Mouse (Mus musculus) layer of hippocampus, adult 18-20 months (tissue): ENCODE results near the gene Chst14. TPM values are rescaled to one million over a fixed set of nuclear protein-coding genes. Genes with fewer than 3 reads are reported as not detected.

Experiments used
- DNase-seq, 2 experiments: peaks; one replicate each; pipeline ENCODE4 v3.0.0; 2022; ENCODE audit warnings: low spot score in 2 of 2
- total RNA-seq, 2 experiments: library from RNA; stranded (reverse); gene quantifications; 2 replicates each; pipeline ENCODE4 v1.2.3; 2021

The Chst14 gene
- total RNA-seq, 2 experiments from 2014 or later: 3.2 to 3.3 TPM

DNA sequence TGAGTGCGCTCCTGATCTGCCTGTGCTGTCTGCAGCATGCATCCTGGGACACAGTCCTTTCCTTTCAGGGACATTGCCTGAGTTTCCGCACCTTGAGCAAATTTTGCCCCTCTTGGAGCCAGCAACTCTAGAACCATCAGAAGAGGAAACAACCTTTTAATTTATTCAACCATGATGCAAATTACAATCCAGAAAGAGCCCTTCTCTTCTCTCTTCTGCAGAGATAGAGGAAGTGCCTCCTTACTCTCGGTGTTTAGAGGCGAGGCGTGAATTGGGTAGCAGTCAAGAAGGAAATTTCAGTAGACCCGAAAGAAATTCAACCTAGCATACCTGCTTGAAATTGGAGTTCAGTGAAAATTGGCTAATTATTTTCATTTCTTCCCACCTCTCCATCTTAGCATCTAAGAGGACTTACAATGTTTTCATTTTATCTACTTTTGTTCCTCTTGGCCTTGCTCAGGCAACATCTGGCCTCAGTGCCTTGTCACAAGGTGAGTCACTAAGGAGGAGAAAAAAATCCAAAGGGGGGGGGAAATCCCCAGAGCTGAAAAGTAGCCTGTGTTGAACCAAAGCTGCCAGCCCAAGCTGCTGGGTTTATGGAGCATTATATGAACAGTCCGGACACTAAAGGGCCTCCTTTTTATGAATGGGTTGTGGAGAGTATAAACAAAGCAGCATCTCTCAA is 20.7 kb upstream of the Chst14 start:
- DNase-seq: no peak

DNA sequence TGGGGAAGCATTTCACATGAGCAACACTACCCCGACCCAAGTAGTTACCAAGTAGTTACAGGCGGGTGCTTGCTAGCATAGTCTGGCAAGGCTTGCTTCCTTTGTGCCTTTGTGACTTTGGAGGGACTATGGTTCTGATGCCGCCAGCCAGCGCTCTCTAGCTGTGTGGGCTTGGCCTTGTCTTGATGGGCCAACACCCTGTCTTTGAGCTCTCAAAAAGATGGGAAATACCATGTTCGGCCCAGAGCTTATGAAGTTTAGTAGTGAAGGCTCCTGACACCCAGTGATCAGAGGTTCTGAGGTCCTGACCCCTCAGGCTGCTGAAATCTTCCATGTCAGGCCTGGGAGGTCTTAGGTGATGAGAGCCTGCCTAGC is 20.2 kb upstream of the Chst14 start:
- no peak for DNase-seq

DNA sequence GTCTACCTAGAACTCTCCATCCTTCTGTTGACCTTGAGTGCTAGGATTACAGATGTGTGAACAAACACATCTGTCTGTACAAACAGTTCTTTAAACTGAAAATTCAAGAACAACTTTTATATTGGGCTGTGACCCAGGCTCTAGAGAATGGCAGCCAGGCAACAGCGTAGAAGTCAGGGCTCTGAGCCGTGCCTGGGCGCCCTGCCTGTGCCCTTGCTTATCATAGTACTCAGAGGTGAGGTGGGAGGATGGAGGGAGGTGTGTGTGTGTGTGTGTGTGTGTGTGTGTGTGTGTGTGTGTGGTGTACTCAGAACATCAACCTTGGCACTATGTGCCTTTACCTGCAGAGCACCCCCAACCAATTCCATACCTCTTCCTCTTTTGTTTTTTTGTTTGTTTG is 18.5 kb upstream of the Chst14 start:
- no peak for DNase-seq

DNA sequence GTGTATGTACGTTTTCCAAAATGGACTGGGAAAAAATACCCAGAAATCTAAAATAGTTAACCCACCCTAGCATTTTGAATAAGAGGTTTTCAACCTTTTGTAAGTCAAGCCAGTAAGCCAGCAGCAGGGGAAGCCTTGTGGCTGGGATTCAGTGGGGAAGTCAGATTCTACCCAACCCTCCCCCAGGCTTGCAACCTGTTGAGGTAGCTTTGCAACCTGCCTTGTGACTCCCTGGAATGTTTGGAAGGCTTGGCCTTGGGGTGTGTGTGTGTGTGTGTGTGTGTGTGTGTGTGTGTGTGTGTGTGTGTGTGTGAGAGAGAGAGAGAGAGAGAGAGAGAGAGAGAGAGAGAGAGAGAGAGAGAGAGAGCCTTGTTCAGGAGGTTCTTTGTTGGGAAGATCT is 17.1 kb upstream of the Chst14 start:
- no peak for DNase-seq

DNA sequence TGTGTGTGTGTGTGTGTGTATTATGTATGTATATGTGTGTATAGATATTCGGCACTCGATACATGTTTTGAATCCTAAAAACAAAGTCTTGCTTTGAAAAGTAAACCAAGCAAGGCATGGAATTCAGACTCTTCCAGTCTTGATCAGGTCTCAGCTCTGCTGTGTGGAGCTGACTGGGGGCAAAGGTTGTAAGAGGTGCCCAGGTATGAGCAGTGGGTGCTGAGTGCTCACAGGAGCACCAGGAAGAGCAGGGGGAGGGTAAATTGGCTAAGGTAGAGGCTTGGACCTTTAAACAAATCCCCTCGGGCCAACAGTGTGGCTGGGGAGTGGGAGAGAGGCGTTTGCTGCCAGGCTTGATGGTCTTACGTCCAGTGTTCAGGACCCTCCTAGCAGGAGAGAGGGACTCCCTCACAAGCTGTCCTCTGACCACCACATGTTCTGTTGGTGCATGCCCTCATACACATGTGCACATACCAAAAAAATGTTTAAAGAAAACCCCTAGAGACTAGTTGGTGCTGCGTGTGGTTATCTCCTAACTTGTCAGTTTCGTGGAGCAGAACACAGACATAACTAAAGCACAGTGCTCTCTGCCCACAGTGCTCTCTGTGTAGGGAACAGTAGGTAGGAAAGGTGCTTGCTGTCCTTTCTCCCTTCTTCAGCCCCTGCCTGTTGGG is 15.6 kb upstream of the Chst14 start:
- no peak for DNase-seq

DNA sequence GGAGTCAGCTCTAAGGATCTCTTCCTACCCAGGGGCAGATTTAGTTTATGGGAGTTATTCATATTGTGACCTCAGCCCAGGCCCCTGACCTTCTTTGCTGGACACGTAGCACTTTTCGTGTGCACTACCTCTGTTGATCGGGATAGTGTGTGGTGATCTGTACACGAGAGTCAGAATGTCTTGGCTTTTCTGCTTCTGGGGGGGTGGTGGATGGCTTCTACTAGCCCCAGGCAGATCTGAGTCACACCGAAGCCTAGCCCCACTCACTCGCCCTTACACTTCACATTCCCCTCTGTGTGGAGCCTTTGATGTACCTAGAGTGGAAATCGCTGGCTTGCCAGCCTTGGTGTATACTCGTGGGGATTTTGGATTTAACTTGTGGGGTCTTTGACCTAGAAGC is 13.6 kb upstream of the Chst14 start:
- no peak for DNase-seq

DNA sequence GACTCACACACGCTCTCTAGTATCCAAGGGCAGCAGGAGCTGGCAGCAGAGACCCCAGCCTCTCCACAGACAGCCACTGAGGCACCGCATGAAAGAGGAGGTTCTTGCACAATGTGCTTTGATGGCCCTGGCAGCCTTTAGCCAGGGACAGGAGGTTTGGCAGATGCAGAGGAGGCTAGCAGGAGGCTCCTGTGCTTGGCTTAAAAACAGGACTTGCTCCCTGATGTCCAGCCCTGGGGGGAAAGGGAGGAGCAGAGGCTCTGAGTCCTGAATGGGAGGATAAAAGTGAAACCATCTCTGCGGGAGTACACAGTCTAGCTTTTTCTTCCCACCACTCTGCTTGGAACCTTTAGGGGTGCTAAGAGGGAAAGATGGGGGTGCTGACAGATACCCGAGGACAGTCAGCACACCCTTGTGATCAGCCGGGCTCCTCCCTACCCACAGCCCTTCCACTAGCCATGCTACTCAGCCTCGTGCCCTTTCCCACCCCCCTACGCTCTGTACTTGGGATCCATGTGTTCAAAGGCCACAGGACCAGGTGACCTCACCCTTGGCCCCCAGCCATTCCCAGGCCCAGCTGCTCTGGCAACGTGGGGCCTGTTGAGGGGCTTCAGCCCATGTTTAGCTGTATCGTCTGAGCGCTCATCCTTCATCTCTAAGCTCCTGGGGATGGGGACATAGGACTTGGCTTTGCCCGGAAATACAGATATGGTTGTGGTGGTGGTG is 12.6 kb upstream of the Chst14 start:
- no peak for DNase-seq

DNA sequence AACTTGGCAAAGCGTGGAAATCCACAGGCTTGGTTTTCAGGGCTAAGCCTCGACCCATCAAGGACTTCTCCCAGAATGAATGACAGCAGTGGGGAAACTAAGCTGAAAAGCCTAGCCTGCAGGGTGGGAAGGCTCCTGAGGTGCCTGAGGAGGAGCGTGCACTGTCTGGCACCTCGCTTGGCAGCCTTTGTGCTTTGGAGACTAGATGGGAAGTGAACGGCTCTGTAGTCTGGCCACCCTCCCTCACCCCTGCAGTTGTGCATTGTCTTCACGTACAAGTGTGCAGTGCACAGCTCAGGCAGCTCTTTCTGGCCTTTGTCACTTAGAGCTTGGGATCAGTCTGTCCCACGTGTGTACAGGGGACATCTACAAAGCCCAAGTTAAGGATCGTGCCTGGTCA is 11.6 kb upstream of the Chst14 start:
- no peak for DNase-seq

DNA sequence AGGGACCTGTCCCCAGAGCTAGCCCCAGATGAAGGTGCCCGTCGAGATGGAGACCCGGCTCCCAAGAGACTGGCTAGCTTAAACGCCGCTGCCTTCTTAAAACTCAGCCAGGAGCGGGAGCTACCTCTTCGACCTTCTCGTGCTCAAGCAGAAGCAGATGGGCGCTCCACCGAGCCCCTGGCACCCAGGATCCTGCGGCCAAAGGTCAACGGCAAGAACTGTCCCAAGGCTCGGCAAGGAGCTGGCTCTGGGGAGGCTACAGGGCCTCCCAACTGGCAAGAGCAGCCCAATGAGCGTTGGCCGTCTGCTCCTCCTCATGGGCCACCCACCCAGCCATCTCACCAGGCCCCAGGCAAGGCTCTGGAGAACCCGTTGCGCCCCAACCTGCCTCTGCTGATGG is 9.9 kb upstream of the Chst14 start:
- no peak for DNase-seq

DNA sequence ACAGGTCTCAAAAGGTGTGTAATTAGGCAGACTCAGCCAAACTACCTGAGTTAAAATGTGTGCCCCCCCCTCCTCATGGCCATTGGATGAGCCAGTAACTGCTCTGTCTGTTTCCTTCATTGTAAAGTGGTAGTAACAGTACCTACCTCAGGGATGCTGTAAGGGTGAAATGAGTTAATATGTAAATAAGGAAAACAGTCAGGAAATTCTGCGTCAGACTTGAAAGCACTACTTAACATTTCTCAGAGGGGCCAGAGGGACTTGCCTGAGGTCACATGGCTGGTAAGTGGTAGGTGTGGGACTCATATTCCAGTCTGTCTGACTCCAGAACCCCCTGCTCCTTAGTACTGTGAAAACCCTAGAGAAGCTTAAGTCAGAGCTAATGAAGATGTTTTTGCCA is 7.8 kb upstream of the Chst14 start:
- DNase-seq: no peak

DNA sequence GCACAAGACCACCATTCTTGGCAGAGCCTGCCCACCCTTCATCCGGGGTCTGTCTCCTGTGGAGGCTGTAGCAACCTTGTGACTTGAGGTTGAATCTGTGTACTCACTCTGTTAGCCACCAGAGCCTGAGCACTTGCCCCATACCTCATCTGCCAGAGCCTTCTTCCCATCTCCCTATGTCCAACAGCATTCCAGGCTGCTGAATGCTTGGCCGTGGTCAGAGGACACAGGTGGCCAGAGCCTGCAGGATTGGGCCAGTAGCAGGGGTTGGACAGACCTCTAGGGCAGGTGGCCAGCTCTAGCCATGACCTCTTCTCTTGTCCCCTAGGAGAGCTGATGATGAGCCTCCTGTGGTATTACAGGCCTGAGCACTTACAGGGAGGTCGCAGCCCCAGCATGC is 5.9 kb upstream of the Chst14 start:
- no peak for DNase-seq

DNA sequence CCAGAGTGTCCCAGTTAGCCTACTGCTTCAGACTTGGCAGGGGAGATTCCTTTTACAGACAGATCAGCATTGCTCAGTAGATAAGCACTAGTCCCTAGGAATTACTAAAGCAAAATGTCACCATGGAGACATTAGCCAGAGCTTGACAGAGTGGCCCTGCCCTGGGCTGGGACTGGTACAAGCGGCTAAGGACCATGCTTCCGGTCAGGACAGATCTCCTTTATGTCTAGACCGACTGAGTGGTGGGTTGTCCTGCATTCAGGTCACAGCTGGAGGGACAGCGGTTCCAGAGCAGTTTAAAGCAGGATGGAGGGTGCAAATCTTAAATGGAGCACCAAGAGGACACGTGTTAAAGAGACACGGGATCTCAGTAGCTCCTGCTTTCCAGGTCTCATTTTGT is 344 bp upstream of the Chst14 start:
- no peak for DNase-seq

DNA sequence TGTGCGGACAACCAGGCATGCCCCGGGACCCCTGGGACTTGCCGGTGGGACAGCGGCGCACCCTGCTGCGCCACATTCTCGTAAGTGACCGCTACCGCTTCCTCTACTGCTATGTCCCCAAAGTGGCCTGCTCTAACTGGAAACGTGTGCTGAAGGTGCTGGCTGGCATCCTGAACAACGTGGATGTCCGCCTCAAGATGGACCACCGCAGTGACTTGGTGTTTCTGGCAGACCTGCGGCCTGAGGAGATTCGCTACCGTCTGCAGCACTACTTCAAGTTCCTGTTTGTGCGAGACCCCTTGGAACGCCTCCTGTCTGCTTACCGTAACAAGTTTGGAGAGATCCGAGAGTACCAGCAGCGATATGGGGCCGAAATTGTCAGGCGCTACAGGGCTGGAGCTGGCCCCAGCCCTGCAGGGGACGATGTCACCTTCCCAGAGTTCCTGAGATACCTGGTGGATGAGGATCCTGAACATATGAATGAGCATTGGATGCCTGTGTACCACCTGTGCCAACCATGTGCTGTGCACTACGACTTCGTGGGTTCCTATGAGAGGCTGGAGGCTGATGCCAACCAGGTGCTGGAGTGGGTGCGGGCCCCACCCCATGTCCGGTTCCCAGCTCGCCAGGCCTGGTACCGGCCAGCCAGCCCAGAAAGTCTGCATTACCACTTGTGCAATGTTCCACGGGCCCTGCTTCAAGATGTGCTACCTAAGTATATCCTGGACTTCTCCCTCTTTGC is 873 bp downstream of the Chst14 start:
- DNase-seq: no peak

DNA sequence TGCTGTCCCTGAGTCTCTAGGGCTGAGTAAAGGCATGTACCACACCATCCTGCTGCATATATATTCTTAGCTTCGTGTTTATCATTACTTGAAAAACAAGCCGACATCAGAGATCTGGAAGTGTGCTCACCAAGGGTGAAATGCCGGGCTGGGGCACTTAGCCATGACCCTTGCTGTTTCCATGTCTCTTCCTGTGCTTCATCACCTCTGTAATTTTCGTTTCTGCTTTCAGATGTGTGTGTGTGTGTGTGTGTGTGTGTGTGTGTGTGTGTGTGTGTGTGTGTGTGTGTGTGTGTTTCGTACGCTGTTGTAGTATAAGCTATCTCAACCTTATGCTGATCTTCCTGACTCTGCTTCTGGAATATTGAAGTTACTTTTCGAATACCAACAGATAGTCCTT is 15.0 kb downstream of the Chst14 start:
- no peak for DNase-seq

DNA sequence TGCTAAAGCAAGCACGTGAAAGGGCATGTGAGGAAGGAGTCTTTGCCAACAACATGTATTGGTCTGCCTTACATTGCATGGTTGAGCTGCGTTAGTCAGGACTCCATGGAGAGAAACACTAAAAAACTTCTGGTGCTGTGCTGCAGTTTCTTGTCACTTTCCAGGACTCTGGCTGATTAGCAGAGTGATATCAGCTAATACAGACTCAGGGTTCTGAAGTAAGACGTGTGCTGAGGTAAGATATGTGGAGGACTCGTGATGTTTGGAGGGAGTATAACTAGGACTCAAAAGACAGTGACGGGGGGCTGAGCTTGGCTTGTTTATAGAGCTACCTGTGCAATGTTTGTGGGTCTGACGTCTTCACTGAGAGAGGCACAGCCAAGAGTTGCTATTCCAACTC is 16.9 kb downstream of the Chst14 start:
- no peak for DNase-seq

DNA sequence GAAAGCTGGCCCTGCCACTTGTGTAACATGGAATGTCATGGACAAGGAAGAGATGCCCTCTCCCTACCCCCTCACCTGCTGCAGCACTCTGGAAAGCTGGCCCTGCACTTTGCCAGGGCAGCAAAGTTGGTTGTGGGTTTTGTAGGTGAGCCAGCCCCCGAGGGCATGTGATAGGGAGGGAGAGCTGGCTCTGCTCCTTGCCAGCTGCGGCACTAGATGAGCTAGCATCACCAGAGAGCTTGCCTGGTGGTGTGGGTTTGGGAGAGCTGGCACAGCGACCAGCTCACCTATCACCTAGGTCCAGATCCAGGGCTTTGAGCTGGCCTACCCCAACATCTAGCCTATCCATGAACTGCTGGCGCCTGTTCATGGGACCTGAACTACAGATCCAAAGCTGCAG is 22.5 kb downstream of the Chst14 start:
- DNase-seq: no peak

DNA sequence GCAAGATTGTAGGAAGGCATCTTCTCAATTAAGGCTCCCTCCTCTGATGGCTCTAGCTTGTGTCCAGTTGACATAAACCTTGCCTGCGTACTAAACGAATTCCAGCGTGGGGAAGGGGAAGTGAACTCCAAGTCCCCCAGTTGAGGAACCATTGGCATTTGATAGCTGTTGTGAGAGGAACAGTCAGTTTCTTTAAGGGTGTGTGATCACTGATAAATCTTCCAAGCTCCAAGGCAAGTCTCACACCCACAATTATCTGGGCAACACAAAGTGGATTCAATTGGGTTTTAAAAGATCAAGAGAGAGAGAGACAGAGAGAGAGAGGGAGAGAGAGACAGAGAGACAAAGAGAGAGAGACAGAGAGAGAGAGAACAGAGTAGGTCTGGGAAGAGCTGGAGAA is 23.4 kb downstream of the Chst14 start:
- no peak for DNase-seq

DNA sequence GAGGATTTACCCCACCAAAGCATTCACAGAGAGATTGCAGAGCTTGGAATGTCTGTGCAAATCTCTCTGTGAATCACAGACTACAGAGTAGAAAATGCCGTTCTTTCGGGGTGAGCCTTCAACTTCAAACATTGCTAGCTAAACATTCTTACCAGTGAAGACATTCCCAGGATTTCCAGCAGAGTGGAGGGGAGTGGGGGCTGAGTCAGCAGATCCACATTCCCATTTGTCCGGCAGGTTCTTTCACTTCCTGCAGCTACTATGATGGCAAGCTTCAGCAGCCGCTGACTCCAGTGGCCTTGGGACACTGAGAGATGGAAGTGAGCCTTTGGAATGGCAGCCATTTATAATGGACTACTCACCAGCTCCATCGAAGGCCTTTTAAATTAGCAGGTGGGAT is 30.2 kb downstream of the Chst14 start:
- no peak for DNase-seq

DNA sequence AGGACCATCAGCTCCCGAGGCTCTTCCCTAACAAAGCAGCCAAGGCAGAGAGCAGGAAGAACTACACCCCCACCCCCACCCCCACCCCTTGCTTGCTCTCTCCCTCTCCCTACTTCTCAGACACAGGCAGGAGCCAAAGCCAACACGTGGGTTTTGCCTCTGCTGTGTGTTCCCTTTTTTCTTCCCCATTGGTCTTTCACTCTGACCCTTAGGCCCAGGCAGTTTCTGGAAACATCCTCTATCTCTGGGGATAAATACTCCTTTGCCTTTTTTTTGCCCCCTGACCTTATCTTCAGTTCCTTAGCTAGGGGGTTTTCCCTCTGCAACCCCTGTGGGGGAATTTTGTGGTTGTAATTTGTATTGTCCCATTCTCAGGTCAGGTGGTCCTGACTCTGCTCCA is 33.3 kb downstream of the Chst14 start:
- no peak for DNase-seq

DNA sequence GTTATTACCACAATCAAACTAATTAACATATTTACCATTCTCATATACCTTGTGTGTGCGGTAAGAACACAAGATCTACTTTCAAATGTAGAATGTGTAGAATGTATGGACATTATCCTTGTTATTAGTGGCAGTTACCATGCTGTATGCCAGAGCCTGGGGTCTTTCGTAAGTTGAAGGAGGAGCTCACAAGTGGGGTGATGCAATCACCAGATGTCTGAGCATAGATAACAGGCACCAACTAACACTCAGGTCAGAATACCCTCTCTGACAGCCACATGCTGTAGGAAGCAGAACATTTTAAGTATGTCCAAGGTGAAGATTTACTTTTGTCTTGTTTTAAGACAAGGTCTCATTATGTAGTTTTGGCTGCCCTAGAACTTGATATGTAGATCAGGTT is 34.1 kb downstream of the Chst14 start:
- no peak for DNase-seq

DNA sequence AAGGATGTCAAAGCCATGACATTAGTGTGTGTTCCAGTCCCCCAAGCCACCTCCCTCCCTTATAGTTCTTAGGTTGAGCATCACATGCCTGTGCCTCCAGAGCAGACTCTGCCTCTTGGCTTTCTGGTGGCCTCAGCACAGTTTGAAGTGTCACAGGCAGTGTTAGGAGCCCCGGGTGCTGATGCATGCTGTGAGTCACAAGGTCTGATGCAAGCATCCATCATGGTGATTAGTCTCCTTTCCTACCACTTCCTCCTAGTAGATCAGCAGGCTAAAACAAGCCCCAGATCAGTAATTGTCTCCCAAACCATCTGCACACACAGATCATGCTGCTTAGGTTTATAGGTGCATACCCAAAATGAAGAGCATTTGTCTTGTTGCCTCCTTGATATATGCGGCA is 35.2 kb downstream of the Chst14 start:
- no peak for DNase-seq
